Mouse (Mus musculus) frontal cortex, adult 2 months (tissue): ENCODE measurements at regions not wholly inside any gene's neighbourhood (a gene's known extent, or its start where the extent isn't known, plus 50 kb on each side); places are given as distances from the start of the nearest gene placed in this dataset.

Experiments
- DNase-seq, 2 experiments: peaks; one replicate each; pipeline ENCODE4 v3.0.0; 2022; ENCODE audit warnings: low spot score in 1 of 2; ENCODE audit errors: extremely low spot score in 1 of 2

GRCm38 (mm10) chr3:118248768-118249167, 313.2 kb upstream of the Dpyd start:
- peak in 1 of 2 experiments; percentile 19 for DNase-seq

GRCm38 (mm10) chr3:118275917-118276316, 286.0 kb upstream of the Dpyd start:
- DNase-seq: no peak

- DNase-seq: peak; percentile 4 to 51
These were observed 283.7 kb upstream of the Dpyd start for GRCm38 (mm10) chr3:118278274-118278673.

- no peak for DNase-seq
These were observed 275.0 kb upstream of the Dpyd start for GRCm38 (mm10) chr3:118286946-118287345.

GRCm38 (mm10) chr3:118325111-118325510, 236.8 kb upstream of the Dpyd start:
- no peak for DNase-seq

GRCm38 (mm10) chr3:118328237-118328636, 233.7 kb upstream of the Dpyd start:
- no peak for DNase-seq

- DNase-seq: no peak
These were observed 232.7 kb upstream of the Dpyd start for GRCm38 (mm10) chr3:118329132-118329674.

- DNase-seq: no peak
These were observed 230.4 kb upstream of the Dpyd start for GRCm38 (mm10) chr3:118331559-118331958.

- no peak for DNase-seq
These were observed 223.2 kb upstream of the Dpyd start for GRCm38 (mm10) chr3:118338716-118339115.

GRCm38 (mm10) chr3:118361741-118362141, 200.2 kb upstream of the Dpyd start:
- DNase-seq: peak in 1 of 2 experiments; percentile 36
